Comparison of ENCODE assay signal across 16 mouse cellular contexts in genomic region chr10:67468724-67469123, GRCm38 (mm10).
A peak's percentile ranks its signal among the peaks of the same experiment; 100 is the strongest.
DNase-seq lines count a peak whose midpoint lies in the region; ATAC-seq and TF ChIP-seq lines count a peak whose summit lies in the region.
"Had no signal": no experiment of that assay in that cellular context is flagged by ENCODE, and none has a peak within 500 bp of the region (broad histone marks: within the 10 kb centered on the region; RNA-seq: fewer than 3 reads in every experiment).

No protein-coding gene starts in this region.

- H3K36me3 ChIP-seq in heart, embryonic 12.5 days: no peaks in the 10 kb centered on the region
- no peaks in the 10 kb centered on the region for H3K36me3 ChIP-seq in hindbrain, postnatal 0 days (ENCODE audit: insufficient read depth, low read length)
- H3K36me3 ChIP-seq: embryonic facial prominence, embryonic 12.5 days; intestine, embryonic 15.5 days; kidney, embryonic 15.5 days; stomach, embryonic 15.5 days had no signal

- no peaks in the 10 kb centered on the region for H3K9me3 ChIP-seq in heart, embryonic 12.5 days (replicated peaks)
- no peaks in the 10 kb centered on the region for H3K9me3 ChIP-seq in hindbrain, postnatal 0 days (ENCODE audit: low read length)
- H3K9me3 ChIP-seq: embryonic facial prominence, embryonic 12.5 days; intestine, embryonic 15.5 days; kidney, embryonic 15.5 days; stomach, embryonic 15.5 days had no signal

- ATAC-seq in heart, embryonic 12.5 days (ENCODE audit: insufficient number of reproducible peaks, low FRiP score): no peak
- no peak for ATAC-seq in hindbrain, postnatal 0 days
- ATAC-seq in erythroblast, adult 5-6 weeks (replicated peaks; ENCODE audit: low FRiP score, poor library complexity, severe bottlenecking): no peak
- no peak for ATAC-seq in erythroid progenitor cell, adult 5-6 weeks (replicated peaks; ENCODE audit: low FRiP score, poor library complexity, severe bottlenecking)
- ATAC-seq: intestine, embryonic 15.5 days had no signal

- H3K4me1 ChIP-seq in heart, embryonic 12.5 days (replicated peaks): no peaks in the 10 kb centered on the region; the same call in 1 of the 2 replicates
- H3K4me1 ChIP-seq in hindbrain, postnatal 0 days (ENCODE audit: insufficient read depth, low read length): no peaks in the 10 kb centered on the region
- H3K4me1 ChIP-seq: embryonic facial prominence, embryonic 12.5 days; intestine, embryonic 15.5 days; kidney, embryonic 15.5 days; stomach, embryonic 15.5 days had no signal

- TF ChIP-seq CTCF in brain, embryonic 14.5 days (IDR thresholded peaks at IDR 0.05; ENCODE audit: borderline replicate concordance, extremely low read depth, insufficient read depth, insufficient read length): no peak
- TF ChIP-seq CTCF in hindbrain, postnatal 0 days (IDR thresholded peaks at IDR 0.05; ENCODE audit: low read depth): no peak

- peak overlapping the region; percentile 45 for H3K4me2 ChIP-seq in heart, embryonic 12.5 days
- no peak overlapping the region for H3K4me2 ChIP-seq in hindbrain, postnatal 0 days (ENCODE audit: low read depth, low read length)
- H3K4me2 ChIP-seq: embryonic facial prominence, embryonic 12.5 days; intestine, embryonic 15.5 days; kidney, embryonic 15.5 days; stomach, embryonic 15.5 days had no signal

- no peaks in the 10 kb centered on the region for H3K27me3 ChIP-seq in heart, embryonic 12.5 days (replicated peaks)
- no peaks in the 10 kb centered on the region for H3K27me3 ChIP-seq in hindbrain, postnatal 0 days (ENCODE audit: insufficient read depth, low read length)
- H3K27me3 ChIP-seq: embryonic facial prominence, embryonic 12.5 days; intestine, embryonic 15.5 days; kidney, embryonic 15.5 days; stomach, embryonic 15.5 days had no signal

- H3K4me3 ChIP-seq in heart, embryonic 12.5 days: no peak overlapping the region
- H3K4me3 ChIP-seq in hindbrain, postnatal 0 days (ENCODE audit: low read length): no peak overlapping the region
- H3K4me3 ChIP-seq: embryonic facial prominence, embryonic 12.5 days; intestine, embryonic 15.5 days; kidney, embryonic 15.5 days; stomach, embryonic 15.5 days had no signal

- WGBS in heart, embryonic 12.5 days: 22% methylated on average over 8 of the region's 8 CpGs
- 30% methylated on average over 8 of the region's 8 CpGs for WGBS in hindbrain, postnatal 0 days

- no peak overlapping the region for H3K27ac ChIP-seq in heart, embryonic 12.5 days (ENCODE audit: poor library complexity, severe bottlenecking)
- H3K27ac ChIP-seq in hindbrain, postnatal 0 days: no peak overlapping the region
- H3K27ac ChIP-seq: embryonic facial prominence, embryonic 12.5 days; intestine, embryonic 15.5 days; kidney, embryonic 15.5 days; stomach, embryonic 15.5 days had no signal

- H3K9ac ChIP-seq in heart, embryonic 12.5 days: no peak overlapping the region
- H3K9ac ChIP-seq in hindbrain, postnatal 0 days (replicated peaks; ENCODE audit: low read length): no peak overlapping the region
- H3K9ac ChIP-seq: embryonic facial prominence, embryonic 12.5 days; intestine, embryonic 15.5 days; kidney, embryonic 15.5 days; stomach, embryonic 15.5 days had no signal

- no peak for TF ChIP-seq POLR2A in brain, embryonic 14.5 days (IDR thresholded peaks at IDR 0.05; ENCODE audit: borderline replicate concordance, extremely low read depth, insufficient read depth, insufficient read length, poor library complexity, severe bottlenecking)

- no peak for DNase-seq in heart, adult 8-10 months (ENCODE audit: low spot score)
- DNase-seq in brain, embryonic 14.5 days (ENCODE audit: low read depth): peak; percentile 74
- DNase-seq in embryo, embryonic 11 days: peak; percentile 18
- peak; percentile 4 for DNase-seq in hindbrain, postnatal 0 days (ENCODE audit: low spot score)
- DNase-seq: adrenal gland, postnatal 25 days; cerebellum, adult 9-11 months; lung, adult 18-20 months; spleen, adult 18-20 months; thymus, adult 2 months had no signal
